Mouse (Mus musculus): ENCODE results near the gene Osbpl10.
"Not testable (repeated sequence)": the region's sequence is repeated elsewhere in the genome, so short reads cannot be mapped to it uniquely, and the experiment has no call there.

Gene Osbpl10

DNA sequence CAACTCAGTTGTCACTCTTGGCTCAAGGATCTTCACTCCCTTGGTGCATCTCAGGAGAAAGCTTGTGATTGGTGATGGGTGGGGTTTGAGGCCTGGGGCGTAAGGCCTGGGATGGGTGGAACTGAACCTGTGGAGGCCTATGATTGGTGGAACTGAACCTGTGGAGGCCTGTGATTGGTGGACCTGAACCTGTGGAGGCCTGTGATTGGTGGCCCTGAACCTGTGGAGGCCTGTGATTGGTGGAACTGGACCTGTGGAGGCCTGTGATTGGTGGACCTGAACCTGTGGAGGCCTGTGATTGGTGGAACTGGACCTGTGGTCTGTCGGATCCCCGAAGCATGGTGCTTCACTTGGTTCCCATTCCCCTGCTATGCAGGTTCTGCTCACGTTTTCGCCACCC, 7.4 kb downstream of the Osbpl10 start:
- no peak for DNase-seq

DNA sequence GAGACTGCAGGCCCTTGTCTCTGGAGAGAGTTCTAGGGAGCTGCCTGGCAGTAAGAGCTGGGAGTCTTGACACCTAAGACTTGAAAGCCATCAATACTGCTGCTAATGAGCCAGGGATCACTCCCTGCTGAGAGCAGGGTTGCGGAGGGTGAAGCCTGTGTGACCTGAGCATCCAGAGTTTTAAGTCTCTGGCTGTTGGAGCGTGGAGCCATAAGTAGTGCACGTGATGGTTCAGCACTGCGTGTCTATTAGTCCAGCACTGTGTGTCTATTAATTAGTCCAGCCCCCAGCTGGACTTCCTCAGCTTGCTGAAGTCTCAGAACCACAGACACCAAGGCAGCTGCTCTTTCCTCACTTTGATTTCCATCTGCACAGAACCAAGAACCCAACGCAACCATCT, 8.0 kb downstream of the Osbpl10 start:
- DNase-seq = no peak

DNA sequence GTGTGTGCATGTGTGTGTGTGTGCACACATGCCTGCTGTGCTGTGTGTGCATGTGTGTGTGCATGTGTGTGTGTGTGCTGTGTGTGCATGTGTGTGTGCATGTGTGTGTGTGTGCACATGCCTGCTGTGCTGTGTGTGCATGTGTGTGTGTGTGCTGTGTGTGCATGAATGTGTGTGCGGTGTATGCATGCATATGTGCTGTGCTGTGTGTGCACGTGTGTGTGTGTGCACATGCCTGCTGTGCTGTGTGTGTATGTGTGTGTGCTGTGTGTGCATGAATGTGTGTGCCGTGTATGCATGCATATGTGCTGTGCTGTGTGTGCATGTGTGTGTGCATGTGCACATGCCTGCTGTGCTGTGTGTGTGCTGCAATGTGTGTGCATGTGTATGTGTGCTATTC, 9.7 kb downstream of the Osbpl10 start:
- DNase-seq = no peak

DNA sequence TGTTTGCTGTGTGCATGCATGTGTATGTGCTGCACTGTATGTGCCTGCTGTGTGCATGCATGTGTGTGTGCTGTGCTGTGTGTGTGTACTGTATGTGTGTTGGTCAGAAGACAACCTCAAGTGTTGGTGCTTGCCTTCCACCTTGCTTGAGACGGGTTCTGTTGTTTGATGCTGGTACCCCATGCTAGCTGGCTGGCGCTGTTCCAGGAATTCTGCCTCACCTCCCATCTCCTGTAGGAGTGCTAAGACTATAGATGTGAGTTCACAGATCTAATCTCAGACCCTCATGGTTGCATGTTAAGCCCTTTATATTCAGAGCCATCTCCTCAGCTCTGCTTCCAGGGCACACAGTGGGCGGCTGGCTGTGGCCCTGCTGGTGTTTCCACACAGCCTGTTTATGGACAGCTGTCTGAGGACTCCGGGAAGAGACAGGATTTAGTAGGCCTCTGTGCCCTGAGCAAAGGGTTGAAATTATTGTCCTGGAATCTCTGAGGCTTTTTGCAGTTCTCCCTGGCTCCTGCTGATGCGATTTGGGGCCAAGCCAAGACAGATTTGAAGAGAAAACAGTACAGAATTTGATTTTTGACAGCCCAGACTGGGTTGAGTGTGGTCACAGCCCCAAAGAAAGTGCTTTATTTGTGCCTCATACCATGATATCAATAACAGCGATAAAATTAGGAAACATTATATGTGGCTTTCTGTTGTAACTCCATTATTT, 10.4 kb downstream of the Osbpl10 start:
- DNase-seq = no peak

DNA sequence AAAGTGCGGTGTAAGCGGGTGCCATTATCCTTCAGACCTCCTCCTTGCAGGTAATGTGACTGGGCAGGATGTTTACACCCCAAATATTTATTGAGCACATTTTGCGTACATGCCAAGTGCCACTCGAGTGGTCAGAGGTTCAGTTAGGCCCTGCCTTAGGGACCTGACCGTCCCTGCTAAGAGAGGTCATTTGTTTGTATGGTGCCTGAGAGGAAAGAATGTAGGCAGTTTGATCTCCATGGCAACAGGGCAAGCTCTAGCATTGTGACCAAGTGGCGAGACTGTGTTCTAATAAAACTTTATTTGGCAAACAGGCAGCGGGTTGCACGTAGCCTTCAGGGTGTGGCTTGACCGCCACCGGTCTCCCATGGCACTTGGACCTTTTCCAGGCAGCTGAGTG, 12.1 kb downstream of the Osbpl10 start:
- no peak for DNase-seq

DNA sequence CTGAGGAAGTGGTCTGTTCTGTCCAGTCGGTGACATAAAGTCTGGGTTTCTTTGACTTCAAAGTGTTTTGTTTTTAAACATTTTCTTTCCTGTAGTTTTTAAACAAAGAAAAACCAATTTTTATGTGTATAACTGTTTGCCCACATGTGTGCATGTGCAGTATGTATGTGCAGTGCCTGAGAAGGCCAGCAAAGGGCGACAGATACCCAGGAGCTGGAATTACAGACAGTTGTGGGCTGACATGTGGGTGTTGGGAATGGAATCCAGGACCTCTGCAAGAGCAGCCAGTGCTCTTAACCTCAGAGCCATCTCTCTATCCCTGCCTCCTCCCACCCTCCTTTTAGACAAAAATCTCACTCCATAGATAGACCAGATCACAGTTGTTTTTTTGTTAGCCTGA, 14.2 kb downstream of the Osbpl10 start:
- DNase-seq = no peak

DNA sequence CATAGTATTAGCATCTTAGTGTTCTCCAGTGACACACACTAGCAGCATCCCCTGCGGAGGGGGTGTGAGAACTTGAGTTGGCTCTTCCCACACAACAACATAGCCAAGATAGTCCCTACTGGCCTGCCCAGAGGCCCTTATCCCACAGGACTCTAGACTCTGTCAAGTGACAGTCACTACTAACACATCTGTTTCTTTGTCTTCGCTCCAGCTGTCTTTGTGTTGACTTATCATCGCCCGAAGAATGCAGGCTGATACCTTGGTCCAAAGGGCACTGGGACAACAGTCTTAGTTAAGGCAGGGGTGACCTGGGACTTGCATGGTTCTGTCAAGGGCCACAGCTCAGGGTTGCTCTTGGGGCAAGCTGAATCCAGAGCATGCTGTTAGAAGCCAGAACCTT, 16.9 kb downstream of the Osbpl10 start:
- DNase-seq = no peak

DNA sequence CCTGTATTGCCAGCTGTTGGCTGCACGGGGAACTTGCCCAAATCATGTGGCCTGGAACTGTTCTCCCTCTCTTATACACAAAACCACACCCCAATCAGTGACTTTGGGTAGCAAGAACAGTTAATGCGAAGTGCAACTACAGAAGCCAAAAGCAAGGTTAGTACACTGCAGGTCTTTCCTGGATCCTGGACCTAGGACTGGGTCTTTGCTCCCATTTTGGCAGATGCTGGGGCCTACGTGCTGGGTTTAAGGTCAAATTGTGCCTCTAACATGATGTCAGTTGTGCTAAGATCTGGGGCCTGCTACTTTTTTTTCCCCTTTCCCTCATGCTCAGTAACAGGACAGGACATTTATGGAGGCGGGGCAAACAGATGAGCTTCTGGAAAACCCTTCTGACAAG, 17.3 kb downstream of the Osbpl10 start:
- DNase-seq = no peak

DNA sequence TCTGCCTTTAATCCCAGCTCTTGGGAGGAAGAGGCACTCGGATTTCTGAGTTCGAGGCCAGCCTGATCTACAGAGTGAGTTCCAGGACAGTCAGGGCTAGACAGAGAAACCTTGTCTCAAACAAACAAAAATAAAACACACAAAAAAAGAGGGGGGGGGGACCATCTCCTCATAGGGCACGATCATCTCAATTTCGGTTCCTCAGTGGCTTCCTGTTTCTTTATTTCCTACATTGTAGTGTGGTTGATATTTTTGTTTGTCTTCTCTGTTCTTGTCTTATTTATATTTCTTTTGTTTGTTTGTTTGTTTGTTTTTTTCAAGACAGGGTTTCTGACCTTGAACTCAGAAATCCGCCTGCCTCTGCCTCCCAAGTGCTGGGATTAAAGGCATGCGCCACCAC, 18.1 kb downstream of the Osbpl10 start:
- DNase-seq = no peak

DNA sequence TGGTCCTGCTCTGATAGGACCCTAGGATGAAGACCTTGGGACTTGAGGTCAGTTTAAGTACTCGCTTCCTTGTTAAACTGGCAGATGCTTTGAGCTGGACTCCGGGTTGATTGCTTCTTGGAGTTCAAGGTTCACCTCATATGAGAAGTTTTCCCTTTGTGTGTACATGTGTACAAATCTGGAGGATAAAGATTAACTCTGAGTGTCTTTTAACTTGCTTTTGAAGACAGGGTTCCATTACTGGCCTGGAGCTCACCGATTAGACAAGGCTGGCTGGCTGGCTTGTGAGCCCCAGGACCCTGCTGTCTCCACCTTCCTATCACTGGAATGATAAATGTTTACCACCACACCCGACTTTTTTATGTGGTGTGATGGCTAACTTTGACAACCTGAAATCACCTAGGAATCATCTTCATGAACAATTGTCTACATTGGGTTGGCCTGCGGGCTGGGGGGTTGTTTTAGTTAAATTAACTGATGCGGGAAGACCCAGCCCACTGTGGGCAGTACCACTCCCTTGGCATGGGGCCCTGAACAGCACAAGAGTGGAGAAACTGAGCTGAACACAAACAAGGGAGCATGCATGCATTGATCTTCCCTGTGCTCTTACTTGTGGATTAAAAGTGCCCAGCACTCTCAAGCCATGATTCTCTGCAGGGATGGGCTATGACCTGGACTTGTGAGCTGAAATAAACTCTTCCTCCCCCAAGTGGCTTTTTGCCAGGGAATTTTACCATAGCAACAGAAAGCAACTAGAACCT, 20.8 kb downstream of the Osbpl10 start:
- no peak for DNase-seq

DNA sequence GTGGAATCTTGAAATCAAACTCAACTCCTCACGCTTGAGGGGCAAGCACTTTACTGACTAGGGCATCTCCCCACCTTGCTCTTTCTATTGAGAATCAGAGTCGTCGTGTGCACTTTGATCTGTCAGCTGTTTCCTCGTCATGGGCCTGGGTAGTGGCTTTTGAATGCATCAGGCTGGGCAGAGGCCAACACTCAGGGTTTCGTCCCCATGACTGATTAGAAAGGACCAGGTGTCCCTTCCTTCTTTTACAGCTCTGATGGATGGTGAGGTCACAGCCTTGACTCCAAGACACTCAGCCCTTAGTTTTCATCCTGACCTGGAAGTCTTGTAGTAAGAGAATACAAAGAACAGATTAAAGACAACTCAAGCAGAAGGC, 21.4 kb downstream of the Osbpl10 start:
- no peak for DNase-seq

DNA sequence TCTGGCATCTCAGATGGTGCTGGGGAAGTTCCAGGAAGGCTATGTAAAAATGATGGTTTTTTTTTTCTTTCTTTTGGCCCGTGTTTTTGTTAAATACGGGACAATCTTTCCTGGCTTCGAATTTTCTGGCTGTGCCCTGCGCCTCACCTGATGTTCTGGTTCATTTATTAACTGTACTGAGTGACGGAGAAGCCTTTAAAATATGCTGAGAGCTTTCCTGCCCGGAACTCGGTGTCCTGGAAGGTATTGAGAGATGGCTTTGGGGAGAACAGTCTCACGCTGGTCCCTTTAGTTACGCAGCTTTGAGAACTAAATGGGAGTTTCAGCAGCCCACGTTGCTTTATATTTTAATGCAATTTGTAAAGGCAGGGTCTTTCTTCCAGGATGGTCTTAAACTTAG, 27.1 kb downstream of the Osbpl10 start:
- DNase-seq = no peak

DNA sequence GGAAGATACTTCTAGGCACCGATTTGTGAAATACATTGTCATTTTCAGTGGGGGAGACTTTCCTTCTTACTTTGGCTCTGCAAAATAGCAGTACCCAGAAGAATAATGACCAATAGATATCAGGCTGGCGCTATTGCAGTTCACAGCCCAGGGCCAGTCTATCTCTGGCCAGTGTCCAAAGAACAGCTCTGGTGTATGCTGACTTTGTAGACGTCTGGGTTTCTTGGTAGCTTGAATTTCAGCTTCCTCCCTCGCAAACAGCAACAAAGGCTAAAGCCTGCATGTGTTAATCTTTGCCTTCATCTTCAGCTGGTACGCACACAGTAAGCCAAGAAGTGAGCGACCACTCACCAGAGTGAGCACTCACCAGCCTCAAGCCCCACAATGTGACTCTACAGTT, 29.4 kb downstream of the Osbpl10 start:
- no peak for DNase-seq

DNA sequence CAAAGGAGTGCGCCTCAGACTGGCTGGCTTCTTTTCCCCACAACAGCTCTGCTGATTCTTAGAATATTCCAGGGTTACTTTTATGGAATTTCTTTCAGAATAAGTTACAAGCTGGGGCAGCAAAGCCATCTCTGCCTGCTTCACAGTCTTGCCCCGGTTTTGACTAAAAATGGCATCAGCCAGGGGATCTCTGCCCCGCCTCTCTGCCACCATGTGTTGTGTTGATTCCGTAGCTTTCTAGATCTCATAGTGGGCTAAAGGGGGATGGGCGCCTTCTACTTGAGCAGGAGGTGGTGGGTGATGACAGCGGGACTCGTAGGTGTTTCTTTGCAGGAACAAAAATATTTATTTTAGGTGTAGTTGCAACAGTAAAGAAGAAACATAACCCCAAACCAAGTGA, 29.8 kb downstream of the Osbpl10 start:
- no peak for DNase-seq

DNA sequence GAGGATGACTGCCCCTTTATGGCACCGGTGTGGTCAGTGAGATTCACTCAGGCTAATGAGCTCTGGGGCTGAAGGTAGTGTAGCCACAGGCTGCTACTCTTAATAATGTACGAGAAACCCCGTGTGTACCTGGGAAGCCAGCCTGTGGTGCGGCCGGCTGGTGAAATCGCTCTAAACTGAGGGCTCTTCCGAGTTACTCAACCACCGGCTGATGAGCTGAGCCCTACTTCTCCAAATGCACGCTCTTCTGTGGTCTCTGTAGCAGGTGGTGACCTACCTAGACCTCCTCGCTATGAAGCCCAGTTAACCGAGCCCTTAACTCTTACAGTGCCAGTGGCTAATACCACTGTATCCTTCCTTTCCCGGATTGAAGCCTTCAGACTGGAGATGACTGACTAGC, 34.0 kb downstream of the Osbpl10 start:
- no peak for DNase-seq

DNA sequence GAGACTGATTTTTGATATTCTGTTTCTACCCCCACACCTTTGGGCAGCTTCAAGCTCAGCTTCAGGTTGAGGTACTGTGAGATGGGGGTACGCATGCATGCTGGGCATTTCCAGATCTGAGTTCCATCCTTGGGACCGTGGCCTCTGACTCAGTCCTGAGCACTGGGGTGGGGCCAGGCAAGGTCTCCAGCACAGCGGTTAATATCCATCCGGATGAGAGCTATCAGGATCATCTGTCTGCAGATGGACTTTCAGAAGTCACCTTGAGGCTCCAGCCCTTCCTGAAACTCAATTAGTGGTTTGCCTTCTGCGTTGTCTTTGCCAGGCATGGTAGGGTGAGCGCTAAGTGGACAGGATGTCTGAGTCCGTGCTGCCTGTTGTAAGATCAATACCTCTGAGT, 41.8 kb downstream of the Osbpl10 start:
- DNase-seq = no peak

DNA sequence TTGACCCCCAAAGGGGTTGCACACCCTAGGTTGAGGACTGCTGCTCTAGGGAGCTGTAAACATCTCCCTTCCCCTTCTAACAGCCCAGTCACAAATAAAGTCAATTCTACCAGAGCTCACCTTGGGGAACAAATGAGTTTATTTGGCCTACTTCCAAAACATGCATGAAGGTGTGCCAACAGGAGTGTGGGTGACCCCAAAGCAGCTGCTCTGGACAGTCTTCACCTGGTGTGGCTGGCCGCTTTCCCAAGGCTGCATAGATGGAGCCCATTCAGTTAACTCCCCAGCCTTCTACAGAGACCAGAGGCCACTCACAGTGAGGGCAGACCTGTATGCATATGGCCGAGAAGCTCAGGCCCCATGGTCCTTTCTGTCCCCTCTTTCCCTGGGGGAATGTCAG, 43.0 kb downstream of the Osbpl10 start:
- DNase-seq = no peak

DNA sequence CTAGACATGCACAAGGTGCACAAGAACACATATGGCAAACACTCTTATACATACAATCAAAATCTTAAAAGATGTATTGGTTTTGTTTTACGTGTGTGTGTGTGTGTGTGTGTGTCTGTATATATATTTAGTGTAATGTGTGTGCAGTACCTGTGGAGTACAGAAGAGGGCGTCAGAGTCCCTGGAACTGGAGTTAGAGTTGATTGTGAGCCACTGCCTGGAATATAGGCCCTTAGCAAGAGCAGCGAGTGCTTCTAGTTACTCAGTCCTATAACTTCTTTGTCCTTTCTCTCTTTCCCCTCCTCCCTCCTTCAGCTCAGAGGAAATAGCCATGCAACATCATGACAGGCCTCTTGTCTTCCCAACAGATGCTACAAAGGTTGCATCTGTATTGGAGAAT, 44.8 kb downstream of the Osbpl10 start:
- no peak for DNase-seq

DNA sequence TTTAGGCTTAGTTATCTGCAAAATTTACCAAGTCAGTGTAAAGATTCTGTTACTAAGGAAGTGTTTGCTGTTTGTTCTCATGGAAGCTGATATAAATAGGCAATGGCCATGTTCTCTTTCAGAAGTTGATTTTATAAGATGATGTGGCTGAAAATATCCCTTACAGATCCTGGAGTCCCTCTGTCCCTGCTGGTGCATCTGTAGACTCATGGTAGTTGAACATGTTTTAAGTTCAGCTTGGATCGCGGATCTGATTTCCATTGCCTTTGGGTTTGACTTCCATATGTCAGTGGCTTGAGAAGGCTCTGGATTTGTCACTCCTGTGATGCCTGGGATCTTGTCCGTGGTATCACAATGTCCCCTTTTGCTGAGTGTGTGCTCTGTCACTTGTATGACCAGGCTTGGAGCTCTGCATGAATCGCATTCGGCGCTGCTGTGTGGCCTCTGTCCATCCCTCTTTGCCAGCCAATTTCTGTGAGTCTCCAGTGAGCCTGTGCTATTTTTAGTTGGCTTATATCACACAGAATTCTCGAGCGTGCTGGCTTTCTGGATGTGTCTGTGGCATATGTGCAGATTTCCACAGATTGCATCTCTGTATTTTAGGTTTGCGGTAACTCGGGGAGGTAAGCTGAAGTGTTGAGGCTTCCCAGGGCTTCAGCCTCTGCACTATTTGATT, 45.5 kb downstream of the Osbpl10 start:
- DNase-seq = peak; percentile 62

DNA sequence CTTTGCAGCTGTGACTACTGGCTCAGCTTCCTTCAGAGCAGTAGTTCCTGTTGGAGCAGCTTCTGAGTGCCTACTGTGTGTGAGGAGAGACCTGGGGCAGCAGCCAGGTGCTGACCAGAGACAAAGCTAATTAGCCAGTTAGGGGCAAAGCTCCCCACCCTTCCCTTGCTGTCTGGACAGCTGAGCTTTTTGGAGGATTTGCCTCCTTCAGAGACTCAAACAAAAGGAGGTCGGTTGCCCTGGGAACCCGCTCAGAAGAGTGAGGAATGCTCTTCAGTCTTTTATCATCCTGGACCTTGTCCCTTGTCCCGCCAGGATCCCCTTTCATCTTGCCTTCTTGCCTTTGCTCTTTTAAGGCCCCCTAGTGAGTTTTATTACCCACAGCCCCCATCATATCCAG, 50.9 kb downstream of the Osbpl10 start:
- DNase-seq = no peak

DNA sequence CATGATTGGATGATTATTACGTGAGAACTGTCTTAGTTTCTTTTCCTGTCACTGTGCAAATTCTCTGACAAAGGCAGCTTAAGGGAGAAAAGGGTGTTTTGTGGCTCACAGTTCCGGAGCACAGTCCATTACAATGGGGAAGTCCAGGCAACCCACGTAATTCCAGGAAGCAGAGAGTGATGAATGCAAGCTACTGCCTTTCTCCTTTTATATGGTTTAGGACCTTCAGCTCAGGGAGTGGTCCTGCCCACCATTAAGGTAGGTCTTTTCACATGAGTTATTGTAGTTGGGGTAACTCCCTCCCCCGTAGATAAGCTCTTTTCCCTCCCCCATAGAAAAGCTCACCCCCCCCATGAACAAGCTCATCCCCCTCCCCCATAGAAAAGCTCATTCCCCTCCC, 52.2 kb downstream of the Osbpl10 start:
- no peak for DNase-seq

DNA sequence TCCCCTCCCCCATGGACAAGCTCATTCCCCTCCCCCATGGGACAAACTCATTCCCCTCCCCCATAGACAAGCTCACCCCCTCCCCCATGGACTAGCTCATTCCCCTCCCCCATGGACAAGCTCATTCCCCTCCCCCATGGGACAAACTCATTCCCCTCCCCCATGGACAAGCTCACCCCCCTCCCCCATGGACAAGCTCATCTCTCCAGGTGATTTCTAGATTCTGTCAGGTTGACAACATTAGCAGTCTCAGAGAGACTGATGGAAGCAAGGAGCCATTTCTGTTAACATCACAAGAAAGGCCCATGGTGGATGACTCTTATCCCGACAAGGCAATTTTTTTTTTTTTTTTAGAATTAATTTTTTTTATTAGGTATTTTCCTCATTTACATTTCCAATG, 52.7 kb downstream of the Osbpl10 start:
- not testable (repeated sequence) for DNase-seq

DNA sequence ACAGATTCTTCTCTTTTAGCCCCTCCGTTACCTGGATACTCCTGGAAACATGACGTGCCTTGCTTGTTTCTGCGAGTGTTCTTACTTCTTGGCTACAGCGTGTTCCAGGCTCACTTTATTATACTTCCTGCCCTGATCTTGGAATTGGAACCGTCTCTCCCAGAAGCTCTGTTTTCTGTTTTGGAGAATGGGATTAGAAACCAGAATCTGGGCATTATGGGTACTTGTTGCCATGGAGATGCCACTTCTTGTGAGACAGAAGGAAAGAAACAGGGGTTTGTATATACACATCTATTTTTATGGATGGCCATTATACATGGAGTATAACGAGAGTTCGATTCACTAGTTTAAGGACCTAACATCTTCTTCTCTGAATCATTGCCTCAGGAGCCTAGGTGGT, 54.4 kb downstream of the Osbpl10 start:
- no peak for DNase-seq

DNA sequence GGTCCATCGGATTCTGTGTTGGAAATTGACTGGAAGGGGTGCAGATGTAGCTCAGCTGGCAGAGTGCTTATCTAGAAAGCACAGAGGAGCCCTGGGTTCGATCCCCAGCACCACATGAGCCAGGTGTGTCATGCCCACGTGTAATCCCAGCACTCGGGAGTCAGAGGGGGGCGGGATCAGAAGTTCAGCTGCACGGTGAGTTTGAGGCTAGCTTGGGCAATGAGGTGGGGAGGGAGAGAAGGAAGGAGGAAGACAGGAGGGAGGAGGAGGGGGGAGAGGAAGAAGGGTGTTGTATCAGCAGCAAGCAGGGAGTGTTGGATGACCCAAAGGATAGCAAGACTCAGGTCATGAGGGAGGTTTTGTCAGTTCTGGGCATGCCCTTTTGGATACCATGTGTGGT, 55.9 kb downstream of the Osbpl10 start:
- DNase-seq = no peak

Data from cerebellum, adult 9-11 months (tissue).